Mouse (Mus musculus): ENCODE results near the gene Ace. TPM values are rescaled to one million over a fixed set of nuclear protein-coding genes. Genes with fewer than 3 reads are reported as not detected.

Ace gene
- total and polyA plus RNA-seq, 3 experiments = 18.8 to 42.1 (median 23.7) TPM

DNA sequence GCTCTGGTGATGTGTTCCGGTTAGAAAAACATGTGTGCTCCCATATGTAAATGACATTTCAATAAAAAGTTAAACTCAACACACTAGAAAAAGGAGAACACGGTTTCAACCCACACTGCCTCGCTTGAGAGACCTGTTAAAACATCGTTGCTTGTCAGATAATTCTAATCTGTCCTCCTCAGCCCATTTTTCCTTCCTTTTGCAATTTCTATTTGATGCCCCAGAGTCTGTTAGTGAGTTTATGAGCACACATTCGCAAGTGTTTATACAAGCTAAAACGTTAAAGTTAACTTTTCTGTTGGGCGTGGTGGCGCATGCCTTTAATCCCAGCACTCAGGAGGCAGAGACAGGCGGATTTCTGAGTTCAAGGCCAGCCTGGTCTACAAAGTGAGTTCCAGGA, 67.2 kb downstream of the Ace start:
- H3K79me2 ChIP-seq (replicated peaks; ENCODE audit: control insufficient read depth, insufficient read depth, low read length) = peaks cover 4% of the 10 kb centered on the region
- H3K4me3 ChIP-seq = no peak overlapping the region
- TF ChIP-seq POLR2A (IDR thresholded peaks at IDR 0.05; ENCODE audit: insufficient read depth, low read depth, low read length) = no peak
- no peak for TF ChIP-seq CTCF (IDR thresholded peaks at IDR 0.05)
- TF ChIP-seq EP300 (IDR thresholded peaks at IDR 0.05; ENCODE audit: insufficient read depth, low read depth, low read length) = no peak
- no peaks in the 10 kb centered on the region; the same call in 1 of the 2 replicates for H3K36me3 ChIP-seq (ENCODE audit: control insufficient read depth, insufficient read depth, low read length)
- no peaks in the 10 kb centered on the region for H3K27me3 ChIP-seq (ENCODE audit: control insufficient read depth, insufficient read depth, low read length)
- intact Hi-C loops (cut with DNase I) = no loop called here
- DNase-seq = no peak
- H3K9ac ChIP-seq (ENCODE audit: low read depth, low read length) = no peak overlapping the region
- no peaks in the 10 kb centered on the region; the same call in none of the 2 replicates for H3K4me1 ChIP-seq (ENCODE audit: control insufficient read depth, insufficient read depth, low read length)
- 83% methylated on average over 9 of the region's 9 CpGs for WGBS
- no peak overlapping the region for H3K27ac ChIP-seq

DNA sequence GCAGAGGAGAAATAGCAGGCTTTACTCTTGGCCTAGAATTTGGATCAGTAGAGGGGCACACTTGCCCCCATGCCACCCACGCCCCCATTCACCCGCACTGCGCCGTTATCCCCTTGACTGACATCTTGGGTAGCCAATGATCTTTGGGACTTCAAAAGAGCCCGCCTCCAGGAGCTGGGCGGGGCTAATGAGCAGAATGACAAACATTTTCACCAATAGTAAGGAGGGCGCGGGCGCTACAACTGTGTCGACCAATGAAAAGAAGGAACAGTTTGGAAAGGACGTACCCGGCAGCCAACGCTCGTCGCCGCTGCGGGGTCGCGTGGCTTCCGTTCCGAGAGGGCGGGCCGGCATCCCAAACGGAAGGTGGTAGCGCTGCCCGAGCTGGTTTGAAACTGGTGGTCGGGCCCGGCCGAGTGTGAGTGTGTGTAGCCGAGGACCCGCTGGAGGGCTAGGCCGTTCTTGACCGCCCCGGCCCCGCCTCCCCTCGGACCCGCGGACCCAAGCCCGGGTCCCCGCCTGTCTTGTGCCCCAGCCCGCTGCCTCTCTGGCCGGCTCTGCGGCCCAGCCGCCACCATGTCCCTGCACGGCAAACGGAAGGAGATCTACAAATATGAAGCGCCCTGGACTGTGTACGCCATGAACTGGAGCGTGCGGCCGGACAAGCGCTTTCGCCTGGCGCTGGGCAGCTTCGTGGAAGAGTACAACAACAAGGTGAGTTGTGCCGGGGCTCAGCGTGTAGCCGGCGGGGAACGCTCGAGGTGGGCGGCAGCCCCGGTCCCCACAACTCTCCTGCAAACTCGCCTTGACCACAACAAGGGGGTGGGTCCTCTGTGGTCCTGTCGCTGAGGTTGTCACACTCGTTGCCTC, 69.0 kb downstream of the Ace start, which contains the start of gene Dcaf7:
TSS of gene Dcaf7 (plus strand) at position 325 of the 870 bp plus-strand sequence.
- Histone ChIP-seq H3K4me1 (ENCODE audit: control insufficient read depth, insufficient read depth, low read length) (no peaks in the 10 kb centered on the region; the same call in none of the 2 replicates), H3K9ac (ENCODE audit: low read depth, low read length) (peak within 1 kb of the TSS; percentile 88), H3K27ac (peak within 1 kb of the TSS; percentile 84), H3K4me3 (peak within 1 kb of the TSS; percentile 99), H3K36me3 (ENCODE audit: control insufficient read depth, insufficient read depth, low read length) (no peaks in the 10 kb centered on the region; the same call in 1 of the 2 replicates), H3K79me2 (replicated peaks; ENCODE audit: control insufficient read depth, insufficient read depth, low read length) (peaks cover 7% of the 10 kb centered on the region), H3K27me3 (ENCODE audit: control insufficient read depth, insufficient read depth, low read length) (no peaks in the 10 kb centered on the region)
- intact Hi-C loops (cut with DNase I) = no loop called here
- under 1% methylated on average over 66 of the region's 66 CpGs for WGBS
- peak; percentile 97 to 99 for DNase-seq
- no peak for TF ChIP-seq CTCF (IDR thresholded peaks at IDR 0.05)
- peak; percentile 63 for TF ChIP-seq POLR2A (IDR thresholded peaks at IDR 0.05; ENCODE audit: insufficient read depth, low read depth, low read length)
- TF ChIP-seq EP300 (IDR thresholded peaks at IDR 0.05; ENCODE audit: insufficient read depth, low read depth, low read length) = 0 out of 2 replicates have a peak, but pooled peaks have one; percentile 28

DNA sequence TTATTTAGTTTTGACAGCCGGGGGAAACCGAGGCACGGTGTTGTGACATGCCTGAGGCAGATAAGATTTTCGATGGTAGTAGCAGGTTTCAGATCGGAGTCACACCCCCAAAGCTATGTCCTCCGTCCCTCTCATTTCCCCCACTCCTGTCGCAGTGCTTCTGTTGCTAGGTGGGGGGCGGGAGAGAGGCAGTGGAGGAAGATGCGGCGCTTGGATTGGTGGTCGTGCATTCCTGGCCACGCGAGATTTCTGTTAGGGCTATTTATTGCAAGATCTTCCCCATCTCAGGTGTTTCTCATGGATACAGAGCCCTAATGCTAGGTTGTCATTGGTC, 69.6 kb downstream of the Ace start:
- intact Hi-C loops (cut with DNase I) = no loop called here
- TF ChIP-seq EP300 (IDR thresholded peaks at IDR 0.05; ENCODE audit: insufficient read depth, low read depth, low read length) (no peak), POLR2A (IDR thresholded peaks at IDR 0.05; ENCODE audit: insufficient read depth, low read depth, low read length) (no peak), CTCF (IDR thresholded peaks at IDR 0.05) (no peak)
- peak overlapping the region; percentile 88 for H3K9ac ChIP-seq (ENCODE audit: low read depth, low read length)
- H3K36me3 ChIP-seq (ENCODE audit: control insufficient read depth, insufficient read depth, low read length) = no peaks in the 10 kb centered on the region; the same call in 1 of the 2 replicates
- peak overlapping the region; percentile 84 for H3K27ac ChIP-seq
- H3K79me2 ChIP-seq (replicated peaks; ENCODE audit: control insufficient read depth, insufficient read depth, low read length) = peaks cover 7% of the 10 kb centered on the region
- no peaks in the 10 kb centered on the region; the same call in none of the 2 replicates for H3K4me1 ChIP-seq (ENCODE audit: control insufficient read depth, insufficient read depth, low read length)
- DNase-seq = no peak
- H3K27me3 ChIP-seq (ENCODE audit: control insufficient read depth, insufficient read depth, low read length) = no peaks in the 10 kb centered on the region
- WGBS = under 1% methylated on average over 13 of the region's 13 CpGs
- peak overlapping the region; percentile 99 for H3K4me3 ChIP-seq

Other genes with a start within 250 kb of the Ace start
- 1 to 10 TPM; 8.2 to 8.5 TPM for gene Cyb561, start 14.6 kb upstream of the Ace start, total RNA-seq (2021)
- 17.0 and 17.6 TPM in 2 replicates for gene Cyb561, start 14.6 kb upstream of the Ace start, polyA plus RNA-seq (2012; rRNA removed)
- not detected for gene Ace3, start 26.7 kb downstream of the Ace start, total RNA-seq (2021)
- not detected in 2 replicates for gene Ace3, start 26.7 kb downstream of the Ace start, polyA plus RNA-seq (2012; rRNA removed)
- gene Kcnh6, start 40.2 kb downstream of the Ace start, total RNA-seq (2021) = not detected
- gene Kcnh6, start 40.2 kb downstream of the Ace start, polyA plus RNA-seq (2012; rRNA removed) = 0.26 and 0.39 TPM in 2 replicates
- gene Dcaf7, start 68.9 kb downstream of the Ace start, total RNA-seq (2021) = 10 to 100 TPM; 36.5 to 39.2 TPM
- gene Dcaf7, start 68.9 kb downstream of the Ace start, polyA plus RNA-seq (2012; rRNA removed) = 28.9 and 48.7 TPM in 2 replicates
- gene Taco1, start 98.1 kb downstream of the Ace start, total RNA-seq (2021) = 10 to 100 TPM; 56.4 to 59.6 TPM
- 32.8 and 45.3 TPM in 2 replicates for gene Taco1, start 98.1 kb downstream of the Ace start, polyA plus RNA-seq (2012; rRNA removed)
- gene Map3k3, start 116.7 kb downstream of the Ace start, total RNA-seq (2021) = 10 to 100 TPM; 36.0 to 38.9 TPM
- gene Map3k3, start 116.7 kb downstream of the Ace start, polyA plus RNA-seq (2012; rRNA removed) = 25.1 and 39.8 TPM in 2 replicates
- not detected for gene Gm10840, start 192.9 kb downstream of the Ace start, total RNA-seq (2021)
- not detected in 2 replicates for gene Gm10840, start 192.9 kb downstream of the Ace start, polyA plus RNA-seq (2012; rRNA removed)
- gene Limd2, start 192.9 kb downstream of the Ace start, total RNA-seq (2021) = 1 to 10 TPM; 3.6 to 4.7 TPM
- gene Limd2, start 192.9 kb downstream of the Ace start, polyA plus RNA-seq (2012; rRNA removed) = 10.0 and 11.5 TPM in 2 replicates
- 1 to 10 TPM; 6.2 to 7.0 TPM for gene Strada, start 234.2 kb downstream of the Ace start, total RNA-seq (2021)
- gene Strada, start 234.2 kb downstream of the Ace start, polyA plus RNA-seq (2012; rRNA removed) = 16.9 and 21.8 TPM in 2 replicates
- gene Ccdc47, start 248.4 kb downstream of the Ace start, total RNA-seq (2021) = 10 to 100 TPM; 78.1 to 82.2 TPM
- 23.7 and 47.4 TPM in 2 replicates for gene Ccdc47, start 248.4 kb downstream of the Ace start, polyA plus RNA-seq (2012; rRNA removed)
- 10 to 100 TPM; 23.5 to 27.5 TPM for gene Ddx42, start 249.0 kb downstream of the Ace start, total RNA-seq (2021)
- 6.0 and 11.9 TPM in 2 replicates for gene Ddx42, start 249.0 kb downstream of the Ace start, polyA plus RNA-seq (2012; rRNA removed)